Mouse (Mus musculus) megakaryocyte progenitor cell, adult 5-6 weeks (primary cell): ENCODE results near the gene Cnpy2. TPM values are rescaled to one million over a fixed set of nuclear protein-coding genes. Genes with fewer than 3 reads are reported as not detected.
"Not testable (repeated sequence)": the region's sequence is repeated elsewhere in the genome, so short reads cannot be mapped to it uniquely, and the experiment has no call there.

Source experiments
- ATAC-seq: replicated peaks from 2 replicates; pipeline ENCODE4 v1.8.0; 2016; ENCODE audit warnings: mild to moderate bottlenecking, moderate TSS enrichment, inconsistent platforms; ENCODE audit not compliant: poor library complexity
- total RNA-seq, 2 experiments: library from RNA; stranded (forward) in 1 of 2; stranded (reverse) in 1 of 2; fragments of 157-497, 149-512 nt in 1 of 2; fragments of 200-1000 nt in 1 of 2; gene quantifications; 2 replicates each; pipeline versions ENCODE4 v1.2.3 to v1.2.4; 2015 to 2017

Gene Cnpy2
- total RNA-seq, 2 experiments from 2014 or later, result 132 to 152 TPM

DNA sequence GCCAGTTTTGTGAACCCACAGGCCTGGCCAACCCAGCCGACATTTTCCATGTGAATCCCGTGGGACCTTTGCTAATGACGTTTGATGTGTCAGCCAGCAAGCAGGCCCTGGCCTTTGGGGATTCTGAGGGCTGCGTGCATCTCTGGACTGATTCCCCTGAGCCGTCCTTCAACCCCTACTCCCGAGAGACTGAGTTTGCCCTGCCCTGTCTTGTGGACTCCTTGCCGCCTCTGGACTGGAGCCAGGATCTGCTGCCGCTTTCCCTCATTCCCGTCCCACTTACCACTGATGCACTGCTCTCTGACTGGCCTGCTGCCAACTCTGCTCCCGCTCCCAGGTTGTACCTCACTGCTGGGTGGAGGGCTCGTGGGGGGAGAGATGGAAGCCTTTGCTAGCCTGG lies 12.1 kb upstream of the Cnpy2 start:
- no peak for ATAC-seq

- no peak; the same call in 1 of the 2 replicates for ATAC-seq
These were observed 11.4 kb upstream of the Cnpy2 start for GRCm38 (mm10) chr10:128310902-128311301.

DNA sequence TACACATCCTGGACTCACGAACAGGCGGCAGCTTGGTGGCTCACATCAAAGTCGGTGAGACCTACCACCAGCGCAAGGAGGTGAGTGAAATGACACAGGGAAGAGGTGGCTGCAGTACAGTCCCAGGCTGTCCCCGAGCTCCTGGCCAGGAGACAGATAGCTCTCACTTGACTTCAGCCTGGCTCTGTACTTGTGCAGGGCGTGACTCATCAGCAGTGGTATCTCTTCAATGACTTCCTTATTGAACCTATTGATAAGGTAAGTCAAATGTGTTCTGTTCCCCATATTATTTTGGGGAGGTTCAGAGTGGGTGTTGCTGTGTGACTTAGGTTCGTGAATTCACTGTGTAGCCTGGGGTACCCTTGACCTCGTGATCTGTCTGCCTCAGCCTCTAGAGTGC lies 6.7 kb upstream of the Cnpy2 start:
- peak; percentile 55 for ATAC-seq

GRCm38 (mm10) chr10:128321641-128322040 lies 618 bp upstream of the Cnpy2 start:
- peak; percentile 27 for ATAC-seq

DNA sequence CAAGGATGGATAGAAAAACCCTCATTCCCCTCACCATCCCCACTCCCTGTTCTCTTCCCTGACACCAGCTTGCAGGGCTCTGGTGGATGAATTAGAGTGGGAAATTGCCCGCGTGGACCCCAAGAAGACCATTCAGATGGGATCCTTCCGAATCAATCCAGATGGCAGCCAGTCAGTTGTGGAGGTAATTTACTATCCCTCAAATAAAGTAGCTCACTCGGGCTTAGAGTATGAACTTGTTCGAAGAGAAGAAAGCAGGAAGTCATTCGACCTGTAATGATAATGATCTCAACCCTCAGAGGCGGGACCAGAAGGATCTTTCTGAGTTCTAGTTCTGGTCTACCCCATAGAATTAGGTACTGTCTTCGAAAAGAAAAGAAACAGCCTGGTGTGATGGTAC lies 1.3 kb downstream of the Cnpy2 start:
- no peak for ATAC-seq

- no peak for ATAC-seq
These were observed 4.6 kb downstream of the Cnpy2 start for GRCm38 (mm10) chr10:128326825-128327224.

DNA sequence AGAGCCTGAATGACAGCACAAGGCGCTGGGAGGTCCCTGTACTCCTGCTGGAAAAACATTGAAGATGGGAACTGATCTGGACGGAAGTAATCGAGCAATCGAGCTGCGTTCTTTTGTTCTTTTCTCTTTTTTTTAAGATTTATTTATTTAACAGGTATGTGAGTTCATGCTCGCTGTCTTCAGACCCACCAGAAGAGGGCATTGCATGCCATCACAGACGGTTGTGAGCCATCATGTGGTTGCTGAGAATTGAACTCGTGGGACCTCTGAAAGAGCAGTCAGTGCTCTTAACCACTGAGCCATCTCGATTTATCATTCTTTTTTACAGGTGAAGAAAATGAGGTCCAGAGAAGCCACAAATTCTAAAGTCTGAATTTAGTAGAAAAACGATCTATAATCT lies 5.4 kb downstream of the Cnpy2 start:
- ATAC-seq, result no peak

DNA sequence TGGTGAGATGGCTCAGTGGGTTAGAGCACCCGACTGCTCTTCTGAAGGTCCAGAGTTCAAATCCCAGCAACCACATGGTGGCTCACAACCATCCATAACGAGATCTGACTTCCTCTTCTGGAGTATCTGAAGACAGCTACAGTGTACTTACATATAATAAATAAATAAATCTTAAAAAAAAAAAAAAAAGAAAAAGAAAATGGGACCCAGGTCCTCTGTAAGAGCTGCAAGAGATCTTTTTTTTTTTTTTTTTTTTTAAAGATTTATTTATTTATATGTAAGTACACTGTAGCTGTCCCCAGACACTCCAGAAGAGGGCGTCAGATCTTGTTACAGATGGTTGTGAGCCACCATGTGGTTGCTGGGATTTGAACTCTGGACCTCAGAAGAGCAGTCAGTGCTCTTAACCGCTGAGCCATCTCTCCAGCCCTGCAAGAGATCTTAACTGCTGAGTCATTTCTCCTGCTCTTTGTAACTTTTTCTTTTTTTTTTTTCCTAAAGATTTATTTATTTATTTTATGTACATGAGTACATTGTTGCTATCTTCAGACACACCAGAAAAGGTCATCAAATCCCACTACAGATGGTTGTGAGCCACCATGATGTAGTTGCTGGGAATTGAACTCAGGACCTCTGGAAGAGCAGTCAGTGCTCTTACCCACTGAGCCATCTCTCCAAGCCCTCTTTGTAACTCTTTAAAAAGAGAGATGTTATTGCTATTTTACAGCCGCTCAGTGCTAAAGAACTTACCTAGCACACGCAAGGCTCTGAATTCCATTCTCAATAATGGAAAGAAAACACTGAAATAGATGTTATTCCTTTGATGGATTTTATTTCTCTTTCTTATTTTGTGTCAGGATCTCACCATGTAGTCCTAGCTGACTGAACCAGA lies 10.3 kb downstream of the Cnpy2 start:
- not testable (repeated sequence) for ATAC-seq

DNA sequence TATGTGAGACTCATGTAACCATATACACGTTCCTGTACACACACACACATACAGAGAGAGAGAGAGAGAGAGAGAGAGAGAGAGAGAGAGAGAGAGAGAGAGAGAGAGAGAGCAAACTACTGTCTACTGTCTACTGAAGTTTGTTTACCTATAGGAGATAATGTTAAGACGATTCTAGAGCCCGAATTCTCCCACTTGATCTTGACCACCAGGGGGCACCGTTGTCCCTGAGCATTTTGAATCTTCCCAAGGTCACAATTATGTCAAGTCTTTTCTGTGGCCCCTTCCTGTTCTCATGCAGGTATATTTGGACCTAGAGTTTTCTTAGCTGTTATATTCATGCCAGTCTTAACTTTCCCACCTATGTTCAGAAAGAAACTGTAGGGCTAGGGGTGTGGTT lies 13.3 kb downstream of the Cnpy2 start:
- ATAC-seq, result peak; percentile 35

DNA sequence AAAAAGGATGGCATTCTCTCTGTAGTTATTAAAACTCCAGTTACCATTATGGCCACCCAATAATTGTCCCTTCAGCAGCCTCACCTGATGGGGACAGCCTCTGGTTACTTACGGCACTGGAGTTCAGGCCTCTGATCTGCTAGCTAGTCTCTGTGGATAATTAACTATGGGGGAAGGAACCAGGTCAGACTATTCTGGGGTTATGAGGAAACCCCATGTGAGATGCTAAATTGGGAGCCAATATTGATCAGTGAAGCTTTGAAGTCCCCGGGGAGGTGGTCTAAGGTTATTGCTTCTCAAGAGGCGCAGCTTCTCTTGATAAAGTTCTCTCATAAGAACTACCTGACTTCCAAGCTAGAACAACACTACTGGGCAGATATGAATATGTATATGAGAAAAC lies 13.9 kb downstream of the Cnpy2 start:
- no peak for ATAC-seq

DNA sequence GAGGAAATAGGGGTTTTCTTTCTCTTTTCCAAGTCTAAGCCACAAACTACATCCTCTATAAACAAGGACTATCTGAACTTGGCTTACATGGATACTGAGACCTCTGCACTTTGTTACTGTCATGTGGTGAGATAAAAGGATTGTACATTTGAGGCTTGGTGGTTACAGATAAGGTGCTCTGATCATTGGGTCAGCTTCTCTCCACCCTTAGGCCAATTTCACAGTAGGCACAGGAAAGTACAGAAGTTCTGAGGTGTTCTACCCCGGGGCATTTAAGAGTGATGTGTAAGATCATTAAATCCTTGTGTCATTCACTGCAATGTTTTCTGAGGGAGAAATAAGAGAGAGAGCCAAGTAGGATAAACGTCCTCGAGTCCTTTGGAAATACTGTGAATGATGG lies 14.3 kb downstream of the Cnpy2 start:
- no peak for ATAC-seq

DNA sequence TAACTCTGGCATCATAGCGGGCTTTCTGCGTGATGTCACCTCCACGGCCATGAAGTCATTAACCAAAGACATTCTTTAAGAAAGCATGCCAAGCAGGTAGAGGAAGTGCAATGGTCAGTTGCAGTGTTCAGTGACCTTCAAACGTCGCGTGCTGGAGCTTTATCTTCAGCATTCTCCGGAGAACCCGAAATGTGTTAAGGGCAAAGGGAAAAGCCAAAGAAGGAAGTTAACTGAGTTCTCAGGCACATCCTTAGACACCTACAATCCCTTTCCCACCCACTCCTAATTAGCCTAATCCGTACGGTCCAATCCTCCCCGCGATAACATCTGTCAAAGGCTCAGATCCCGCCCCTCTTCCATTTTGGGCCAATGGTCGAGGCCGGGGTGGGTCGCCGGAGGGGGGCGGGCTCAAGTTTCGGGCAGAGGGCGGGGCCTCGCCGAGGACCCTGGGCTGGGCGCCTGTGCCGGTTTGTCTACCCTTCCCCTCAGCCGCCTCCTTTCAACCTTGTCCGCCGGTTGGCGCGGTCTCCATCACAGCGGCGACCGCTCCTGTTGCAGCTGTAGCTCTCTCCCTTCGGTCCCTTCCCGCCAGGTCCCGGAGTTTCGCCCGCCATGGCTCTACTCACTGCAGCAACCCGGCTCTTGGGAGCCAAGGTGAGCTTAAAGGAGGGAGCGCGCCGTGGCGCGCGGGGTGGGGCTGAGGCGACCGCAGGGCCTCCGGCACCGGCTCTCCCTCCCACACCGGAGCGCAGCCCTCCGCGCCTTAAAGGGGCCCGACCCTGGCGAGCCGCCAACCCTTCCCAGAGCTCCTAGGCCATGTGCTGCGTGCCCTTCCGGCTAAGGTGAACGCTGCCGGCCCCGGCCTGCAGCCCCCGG lies 15.3 kb downstream of the Cnpy2 start, which contains the start of gene Cs:
Gene Cs, plus strand, starts transcription at position 429 of the 876 bp plus-strand sequence.
- ATAC-seq, result peak; percentile 81

GRCm38 (mm10) chr10:128338415-128338814 lies 16.2 kb downstream of the Cnpy2 start:
- ATAC-seq, result peak; percentile 18; the same call in 1 of the 2 replicates

GRCm38 (mm10) chr10:128338948-128339347 lies 16.7 kb downstream of the Cnpy2 start:
- ATAC-seq, result no peak

- ATAC-seq, result peak; percentile 5; the same call in 1 of the 2 replicates
These were observed 18.0 kb downstream of the Cnpy2 start for GRCm38 (mm10) chr10:128340257-128340656.

- no peak for ATAC-seq
These were observed 21.2 kb downstream of the Cnpy2 start for GRCm38 (mm10) chr10:128343436-128343835.

DNA sequence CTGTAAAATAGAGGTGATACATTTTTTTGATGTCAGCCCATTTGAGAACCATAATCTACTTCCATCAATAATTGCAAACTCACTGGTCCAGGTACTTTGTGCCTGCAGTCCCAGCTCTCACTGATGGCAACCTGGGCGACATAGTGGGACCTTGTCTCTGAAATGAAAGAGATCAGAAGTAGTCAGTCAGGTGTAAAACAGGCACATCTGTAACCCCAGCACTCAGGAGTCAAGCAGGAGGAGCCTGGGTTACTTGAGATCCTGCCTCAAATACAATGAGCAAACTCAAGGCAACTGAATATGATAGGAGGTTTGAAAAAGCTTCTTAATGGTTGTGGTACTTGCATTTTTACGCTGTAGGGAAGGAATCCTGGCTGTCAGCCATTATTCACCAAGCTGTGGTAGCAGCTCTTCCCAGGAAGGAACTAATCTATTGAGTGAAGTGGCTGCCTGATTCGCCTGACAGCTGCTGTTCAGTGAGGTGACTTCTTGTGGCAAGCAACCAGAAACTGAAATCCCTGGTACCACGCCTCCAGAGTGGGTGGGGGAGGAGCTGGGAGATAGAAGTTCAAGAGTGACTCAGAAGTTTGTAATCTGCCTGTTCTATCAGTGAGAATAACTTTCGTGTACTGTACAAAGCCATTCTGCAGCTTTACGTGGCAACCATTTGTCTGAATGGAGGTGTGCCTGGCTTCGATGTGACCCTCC lies 22.5 kb downstream of the Cnpy2 start:
- peak; percentile 95 for ATAC-seq

DNA sequence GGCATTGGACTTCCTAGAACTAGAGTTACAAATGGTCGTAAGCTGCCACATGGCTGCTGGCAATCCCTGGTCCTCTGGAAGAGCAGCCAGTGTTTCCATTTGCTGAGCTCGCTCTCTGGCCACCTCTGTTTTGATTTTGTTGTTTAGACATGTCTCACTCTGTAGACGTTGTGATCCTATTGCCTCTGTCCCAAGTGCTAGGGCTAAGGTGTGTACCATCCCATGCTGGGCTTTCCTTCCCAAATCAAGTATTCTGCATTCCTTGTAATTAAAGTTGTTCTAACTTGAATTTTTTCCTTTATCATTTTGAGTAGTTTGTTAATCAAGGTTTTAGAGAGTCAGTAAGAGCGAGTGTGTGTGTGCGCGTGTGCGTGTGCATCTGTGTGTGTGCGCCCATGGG lies 25.3 kb downstream of the Cnpy2 start:
- no peak for ATAC-seq

GRCm38 (mm10) chr10:128358796-128359195 lies 36.5 kb downstream of the Cnpy2 start:
- ATAC-seq, result peak; percentile 82

GRCm38 (mm10) chr10:128359226-128359625 lies 37.0 kb downstream of the Cnpy2 start:
- ATAC-seq, result no peak

DNA sequence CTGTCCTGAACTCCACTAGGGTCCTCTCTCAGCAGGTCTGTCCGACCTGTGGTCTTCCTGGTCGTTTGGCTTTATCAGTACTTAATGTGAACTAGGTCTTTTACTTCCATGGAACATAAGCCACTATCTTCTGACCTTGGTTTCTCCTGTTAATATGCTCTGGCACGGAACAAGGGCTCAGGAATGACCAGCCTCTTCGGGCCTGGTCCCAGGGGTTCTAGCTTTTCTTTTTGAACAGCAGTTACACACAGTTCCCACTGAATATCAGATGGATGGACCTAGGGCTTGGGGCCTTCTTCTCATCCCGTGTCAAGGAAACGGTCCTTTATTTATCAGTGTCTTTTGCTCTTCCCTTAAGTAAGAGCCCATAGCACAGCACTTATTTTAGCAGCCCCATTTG lies 39.6 kb downstream of the Cnpy2 start:
- no peak for ATAC-seq
